21 mouse cellular contexts compared by ENCODE assay signal in genomic region chr10:80276238-80276637, GRCm38 (mm10). TPM values are rescaled to one million over a fixed set of nuclear protein-coding genes. Genes with fewer than 3 reads are reported as not detected.
DNase-seq lines count a peak whose midpoint lies in the region; ATAC-seq and TF ChIP-seq lines count a peak whose summit lies in the region.
"Had no signal": no experiment of that assay in that cellular context is flagged by ENCODE, and none has a peak within 500 bp of the region (broad histone marks: within the 10 kb centered on the region; RNA-seq: fewer than 3 reads in every experiment).

No protein-coding gene starts in this region.

- no peak for TF ChIP-seq CTCF in cerebellum, adult 2 months (IDR thresholded peaks at IDR 0.05; ENCODE audit: borderline replicate concordance, insufficient read depth, low read depth, low read length)

- peak; percentile 39 to 56 for DNase-seq in lung, adult 18-20 months
- no peak for DNase-seq in lung, postnatal 25 days (ENCODE audit: low spot score)
- DNase-seq in adipocyte (ENCODE audit: low spot score): peak; percentile 54
- no peak for DNase-seq in cerebellum, adult 2 months
- DNase-seq: adrenal gland, postnatal 10 days; B cell, adult 2 months; cerebellum, adult 11-12 months; cerebellum, adult 9-11 months; cerebellum, postnatal 36 days; gastrocnemius, postnatal 10 days; heart, postnatal 36 days had no signal

- H3K36me3 ChIP-seq in kidney, embryonic 16.5 days (ENCODE audit: insufficient read depth, low read length): peaks cover 68% of the 10 kb centered on the region

- TF ChIP-seq POLR2A in cerebellum, adult 2 months (IDR thresholded peaks at IDR 0.05; ENCODE audit: borderline replicate concordance, insufficient read depth, low read length): no peak

- no peak overlapping the region for H3K9ac ChIP-seq in kidney, embryonic 16.5 days (replicated peaks; ENCODE audit: low read length)
- H3K9ac ChIP-seq: embryonic facial prominence, embryonic 13.5 days; forebrain, embryonic 12.5 days; heart, embryonic 13.5 days; hindbrain, embryonic 15.5 days had no signal

- H3K4me3 ChIP-seq in kidney, embryonic 16.5 days (ENCODE audit: low read length): no peak overlapping the region
- no peak overlapping the region for H3K4me3 ChIP-seq in cerebellum, adult 2 months (replicated peaks; ENCODE audit: insufficient read depth, low read depth, low read length)
- H3K4me3 ChIP-seq: embryonic facial prominence, embryonic 13.5 days; forebrain, embryonic 12.5 days; heart, embryonic 13.5 days; hindbrain, embryonic 15.5 days had no signal

- H3K27ac ChIP-seq in kidney, embryonic 16.5 days (ENCODE audit: low read length): no peak overlapping the region
- no peak overlapping the region for H3K27ac ChIP-seq in cerebellum, adult 2 months (ENCODE audit: insufficient read depth, low read length)
- H3K27ac ChIP-seq: embryonic facial prominence, embryonic 13.5 days; forebrain, embryonic 12.5 days; heart, embryonic 13.5 days; hindbrain, embryonic 15.5 days had no signal

- WGBS in kidney, embryonic 16.5 days: 91% methylated on average over 4 of the region's 5 CpGs
- WGBS in cerebellum, adult 2 months: 81% methylated on average over 5 of the region's 5 CpGs

- ATAC-seq in granulocyte monocyte progenitor cell, adult 5-6 weeks (replicated peaks; ENCODE audit: poor library complexity, severe bottlenecking): peak; percentile 41; the same call in 1 of the 2 replicates
- ATAC-seq in megakaryocyte progenitor cell, adult 5-6 weeks (replicated peaks; ENCODE audit: poor library complexity): peak; percentile 51; the same call in 1 of the 2 replicates
- no peak for ATAC-seq in kidney, embryonic 16.5 days (ENCODE audit: low FRiP score, low TSS enrichment)
- ATAC-seq: CD4-positive, CD25-positive, alpha-beta regulatory T cell, adult 4 months; forebrain, embryonic 16.5 days had no signal

- H3K4me2 ChIP-seq in kidney, embryonic 16.5 days (replicated peaks; ENCODE audit: low read depth, low read length): no peak overlapping the region
- H3K4me2 ChIP-seq: embryonic facial prominence, embryonic 13.5 days; forebrain, embryonic 12.5 days; heart, embryonic 13.5 days; hindbrain, embryonic 15.5 days had no signal

- no peaks in the 10 kb centered on the region for H3K27me3 ChIP-seq in kidney, embryonic 16.5 days (ENCODE audit: insufficient read depth, low read length)
- H3K27me3 ChIP-seq in cerebellum, adult 2 months (ENCODE audit: control insufficient read depth, insufficient read depth, low read length): no peaks in the 10 kb centered on the region
- H3K27me3 ChIP-seq: embryonic facial prominence, embryonic 13.5 days; forebrain, embryonic 12.5 days; heart, embryonic 13.5 days; hindbrain, embryonic 15.5 days had no signal

- H3K9me3 ChIP-seq in kidney, embryonic 16.5 days (ENCODE audit: low read length): no peaks in the 10 kb centered on the region
- H3K9me3 ChIP-seq: embryonic facial prominence, embryonic 13.5 days; forebrain, embryonic 12.5 days; G1E; heart, embryonic 13.5 days; hindbrain, embryonic 15.5 days had no signal

- H3K4me1 ChIP-seq in kidney, embryonic 16.5 days (ENCODE audit: insufficient read depth, low read length): peaks cover 14% of the 10 kb centered on the region
- H3K4me1 ChIP-seq in cerebellum, adult 2 months (ENCODE audit: control insufficient read depth, insufficient read depth, low read length): peaks cover 28% of the 10 kb centered on the region
- H3K4me1 ChIP-seq: forebrain, embryonic 12.5 days had no signal

RNA-seq across cellular contexts. Expression of gene Dazap1, which starts 15.0 kb away (rescaled TPM):
- total RNA-seq in granulocyte monocyte progenitor cell, adult 5-6 weeks (2014; fragmentation: Nextera tagmentation): 128 and 145 TPM in 2 replicates
- total RNA-seq in granulocyte monocyte progenitor cell, adult 5-6 weeks (2017): 154 and 157 TPM in 2 replicates
- 55.4 and 61.6 TPM in 2 replicates for total RNA-seq in megakaryocyte progenitor cell, adult 5-6 weeks (2015)
- total RNA-seq in megakaryocyte progenitor cell, adult 5-6 weeks (2017): 231 and 302 TPM in 2 replicates
- polyA plus RNA-seq in kidney, embryonic 16.5 days (2015; fragmentation: Nextera tagmentation; extraction: Ambion mirVana): 52.7 and 55.4 TPM in 2 replicates
- 90.2 and 92.7 TPM in 2 replicates for polyA plus RNA-seq in cerebellum, adult 2 months (2012; rRNA removed)

RNA-seq across cellular contexts. Expression of gene Gamt, which starts 15.4 kb away (rescaled TPM):
- total RNA-seq in granulocyte monocyte progenitor cell, adult 5-6 weeks (2014; fragmentation: Nextera tagmentation): 4.8 and 6.9 TPM in 2 replicates
- total RNA-seq in granulocyte monocyte progenitor cell, adult 5-6 weeks (2017): 3.1 and 5.7 TPM in 2 replicates
- 3.2 and 3.7 TPM in 2 replicates for total RNA-seq in megakaryocyte progenitor cell, adult 5-6 weeks (2015)
- total RNA-seq in megakaryocyte progenitor cell, adult 5-6 weeks (2017): 2.5 and 7.4 TPM in 2 replicates
- polyA plus RNA-seq in kidney, embryonic 16.5 days (2015; fragmentation: Nextera tagmentation; extraction: Ambion mirVana): 38.1 and 38.3 TPM in 2 replicates
- 52.9 and 54.5 TPM in 2 replicates for polyA plus RNA-seq in cerebellum, adult 2 months (2012; rRNA removed)
- total RNA-seq: G1E had no signal

RNA-seq across cellular contexts. Expression of gene Rps15, which starts 16.0 kb away (rescaled TPM):
- 3,725 and 3,829 TPM in 2 replicates for total RNA-seq in granulocyte monocyte progenitor cell, adult 5-6 weeks (2014; fragmentation: Nextera tagmentation)
- total RNA-seq in granulocyte monocyte progenitor cell, adult 5-6 weeks (2017): 2,646 and 2,810 TPM in 2 replicates
- total RNA-seq in megakaryocyte progenitor cell, adult 5-6 weeks (2015): 2,196 and 2,314 TPM in 2 replicates
- total RNA-seq in megakaryocyte progenitor cell, adult 5-6 weeks (2017): 2,623 and 2,987 TPM in 2 replicates
- 899 and 901 TPM in 2 replicates for polyA plus RNA-seq in kidney, embryonic 16.5 days (2015; fragmentation: Nextera tagmentation; extraction: Ambion mirVana)
- 1,303 and 1,454 TPM in 2 replicates for polyA plus RNA-seq in cerebellum, adult 2 months (2012; rRNA removed)

RNA-seq across cellular contexts. Expression of gene Apc2, which starts 19.5 kb away (rescaled TPM):
- total RNA-seq in granulocyte monocyte progenitor cell, adult 5-6 weeks (2014; fragmentation: Nextera tagmentation): not detected in 2 replicates
- total RNA-seq in granulocyte monocyte progenitor cell, adult 5-6 weeks (2017): not detected in 2 replicates
- not detected in 2 replicates for total RNA-seq in megakaryocyte progenitor cell, adult 5-6 weeks (2015)
- 0.03 TPM in 1 of 2 replicates, not detected in the other for total RNA-seq in megakaryocyte progenitor cell, adult 5-6 weeks (2017)
- 1.6 and 1.9 TPM in 2 replicates for polyA plus RNA-seq in kidney, embryonic 16.5 days (2015; fragmentation: Nextera tagmentation; extraction: Ambion mirVana)
- 67.1 and 69.1 TPM in 2 replicates for polyA plus RNA-seq in cerebellum, adult 2 months (2012; rRNA removed)

RNA-seq across cellular contexts. Expression of gene Ndufs7, which starts 27.3 kb away (rescaled TPM):
- total RNA-seq in granulocyte monocyte progenitor cell, adult 5-6 weeks (2014; fragmentation: Nextera tagmentation): 109 and 191 TPM in 2 replicates
- total RNA-seq in granulocyte monocyte progenitor cell, adult 5-6 weeks (2017): 97.9 and 124 TPM in 2 replicates
- total RNA-seq in megakaryocyte progenitor cell, adult 5-6 weeks (2015): 138 and 162 TPM in 2 replicates
- 106 and 135 TPM in 2 replicates for total RNA-seq in megakaryocyte progenitor cell, adult 5-6 weeks (2017)
- 398 and 444 TPM in 2 replicates for polyA plus RNA-seq in kidney, embryonic 16.5 days (2015; fragmentation: Nextera tagmentation; extraction: Ambion mirVana)
- 668 and 680 TPM in 2 replicates for polyA plus RNA-seq in cerebellum, adult 2 months (2012; rRNA removed)

Comparison
In these comparisons a context has a peak if more than half of its experiments do, and no peak if none do; other contexts are left out.
1. DNase-seq: peak in lung, adult 18-20 months (2 of 2) and adipocyte (single experiment); none in lung, postnatal 25 days (single experiment) and cerebellum, adult 2 months (0 of 2).